Mouse (Mus musculus): Measurements from ENCODE around the gene Ces5a. TPM values are rescaled to one million over a fixed set of nuclear protein-coding genes. Genes with fewer than 3 reads are reported as not detected.

The Ces5a gene
- total and polyA plus RNA-seq, 3 experiments, result not detected

DNA sequence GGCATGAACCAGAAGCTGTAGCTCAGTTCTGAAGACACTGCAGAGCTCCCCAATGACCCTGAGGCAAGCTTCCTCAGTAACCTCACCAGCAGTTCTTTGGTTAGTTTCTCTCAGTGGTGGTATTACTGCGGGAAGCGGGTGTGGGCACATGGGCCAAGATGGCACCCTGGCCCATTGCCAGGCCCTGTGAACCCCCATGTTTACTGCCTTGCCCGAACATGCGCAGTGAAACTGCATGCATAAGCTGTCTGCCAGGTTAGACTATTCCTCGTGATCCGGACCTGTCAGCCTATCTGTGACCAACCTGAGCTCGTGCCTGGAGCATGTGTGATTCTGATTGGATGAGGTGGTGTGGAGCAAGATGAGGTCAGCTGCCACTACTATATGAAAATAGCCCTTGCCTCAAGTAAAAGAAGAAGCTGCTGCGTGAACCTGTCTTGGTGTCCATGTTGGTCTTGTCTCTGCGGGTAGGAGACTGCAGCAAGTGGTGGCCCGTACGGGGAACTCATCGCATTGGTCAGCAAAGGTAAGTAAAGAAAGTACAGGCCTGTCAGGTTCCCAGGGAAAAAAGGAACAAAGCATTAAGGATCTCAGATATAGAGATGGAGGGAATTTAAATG lies 81.3 kb downstream of the Ces5a start:
- no peak for DNase-seq (ENCODE audit: low read depth, low spot score)
- Histone ChIP-seq H3K9ac (ENCODE audit: control insufficient read depth, low read depth, low read length, poor library complexity, severe bottlenecking) (no peak overlapping the region), H3K27me3 (ENCODE audit: control insufficient read depth in 1 of 2, insufficient read depth in 2 of 2, low read length in 2 of 2) (no peaks in the 10 kb centered on the region), H3K79me2 (ENCODE audit: control insufficient read depth, insufficient read depth, low read length, poor library complexity) (no peaks in the 10 kb centered on the region), H3K9me3 (replicated peaks; ENCODE audit: insufficient read depth, low read length) (no peaks in the 10 kb centered on the region), H3K4me3 (ENCODE audit: control insufficient read depth in 1 of 2, insufficient read depth in 1 of 2, low read depth in 2 of 2, low read length in 2 of 2) (no peak overlapping the region), H3K4me1 (ENCODE audit: control insufficient read depth in 1 of 2, insufficient read depth in 2 of 2, low read length in 2 of 2) (no peaks in the 10 kb centered on the region), H3K27ac (ENCODE audit: control insufficient read depth, low read depth, low read length) (no peak overlapping the region), H3K36me3 (ENCODE audit: control insufficient read depth in 1 of 2, insufficient read depth in 2 of 2, low read length in 2 of 2) (no peaks in the 10 kb centered on the region)
- TF ChIP-seq ZMIZ1 (IDR thresholded peaks at IDR 0.05; ENCODE audit: low read depth, low read length), result no peak
- TF ChIP-seq KAT2A (conservative IDR thresholded peaks at IDR 0.05; ENCODE audit: low read depth, low read length), result no peak
- TF ChIP-seq JUND (IDR thresholded peaks at IDR 0.05; ENCODE audit: low read depth, low read length), result no peak
- no peak for TF ChIP-seq UBTF (IDR thresholded peaks at IDR 0.05; ENCODE audit: borderline replicate concordance, insufficient read depth, low read depth, low read length)
- no peak for TF ChIP-seq TBP (IDR thresholded peaks at IDR 0.05; ENCODE audit: low read depth, low read length)
- TF ChIP-seq MYB (IDR thresholded peaks at IDR 0.05; ENCODE audit: low read depth, low read length), result no peak
- TF ChIP-seq E2F4 (IDR thresholded peaks at IDR 0.05; ENCODE audit: borderline replicate concordance, low read depth, low read length), result no peak
- no peak for TF ChIP-seq ETS1 (IDR thresholded peaks at IDR 0.05; ENCODE audit: low read depth, low read length)
- no peak for TF ChIP-seq GATA1 (IDR thresholded peaks at IDR 0.05; ENCODE audit: low read depth, low read length)
- no peak for TF ChIP-seq RAD21 (IDR thresholded peaks at IDR 0.05; ENCODE audit: low read depth, low read length)
- no peak for TF ChIP-seq TAL1 (IDR thresholded peaks at IDR 0.05; ENCODE audit: low read length)

Other genes with a start within 250 kb of the Ces5a start
- not detected in 2 replicates for gene Ces1g, start 198.5 kb downstream of the Ces5a start, total RNA-seq (2012; rRNA removed)
- not detected for gene Ces1g, start 198.5 kb downstream of the Ces5a start, polyA plus RNA-seq (2012; ENCODE audit: insufficient read depth in 1 of 2, insufficient read length in 2 of 2, low read depth in 1 of 2, low replicate concordance in 2 of 2, missing spikeins in 1 of 2)
- not detected in 2 replicates for gene Ces1h, start 156.1 kb downstream of the Ces5a start, total RNA-seq (2012; rRNA removed)
- not detected for gene Ces1h, start 156.1 kb downstream of the Ces5a start, polyA plus RNA-seq (2012; ENCODE audit: insufficient read depth in 1 of 2, insufficient read length in 2 of 2, low read depth in 1 of 2, low replicate concordance in 2 of 2, missing spikeins in 1 of 2)